Mouse (Mus musculus): ENCODE results near the gene Stard7.
A peak's percentile ranks its signal among the peaks of the same experiment; 100 is the strongest.
"Not testable (repeated sequence)": the region's sequence is repeated elsewhere in the genome, so short reads cannot be mapped to it uniquely, and the experiment has no call there.

The Stard7 gene

DNA sequence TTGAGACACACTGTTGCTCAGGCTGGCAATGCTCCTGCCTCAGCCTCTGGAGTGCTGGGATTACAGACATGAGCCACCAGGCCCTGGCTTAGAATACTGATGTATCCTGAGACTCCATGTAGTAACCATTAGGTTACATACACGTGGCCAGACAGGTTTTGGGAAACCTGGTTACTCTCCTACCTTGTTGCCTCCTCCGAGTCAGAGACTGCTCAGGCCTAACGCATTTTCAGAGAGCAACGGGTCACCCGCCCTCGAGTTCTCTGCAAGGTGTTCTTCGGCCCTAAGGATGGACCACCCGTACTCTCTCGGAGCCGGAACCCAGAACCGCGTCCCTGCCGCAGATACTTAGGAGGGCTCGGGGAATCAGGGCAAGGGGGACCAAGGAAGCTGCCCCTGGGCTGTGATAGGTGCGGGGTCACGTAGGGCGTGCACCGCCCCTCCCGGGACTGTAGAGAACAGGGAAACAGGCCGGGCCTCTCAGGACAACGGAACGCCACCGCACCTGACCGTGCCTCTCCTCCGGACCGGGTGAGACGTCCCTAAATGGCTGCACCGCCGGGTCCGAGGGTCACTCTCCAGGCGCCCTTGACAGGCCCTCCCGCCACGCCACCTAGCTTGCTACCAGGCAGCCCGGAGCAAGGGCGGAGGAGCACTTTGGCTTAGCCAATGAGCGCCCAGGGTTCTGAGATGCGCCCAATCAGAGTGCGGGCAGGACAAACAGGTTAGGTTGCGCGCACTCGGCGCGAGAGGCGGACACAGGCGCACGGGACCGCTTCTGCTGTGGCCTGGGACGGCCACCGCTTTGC lies at the start of gene Stard7:
Gene Stard7, plus strand, starts transcription at position 728 of the 809 bp plus-strand sequence.
- DNase-seq (ENCODE audit: low spot score in 2 of 2): peak; percentile 94

DNA sequence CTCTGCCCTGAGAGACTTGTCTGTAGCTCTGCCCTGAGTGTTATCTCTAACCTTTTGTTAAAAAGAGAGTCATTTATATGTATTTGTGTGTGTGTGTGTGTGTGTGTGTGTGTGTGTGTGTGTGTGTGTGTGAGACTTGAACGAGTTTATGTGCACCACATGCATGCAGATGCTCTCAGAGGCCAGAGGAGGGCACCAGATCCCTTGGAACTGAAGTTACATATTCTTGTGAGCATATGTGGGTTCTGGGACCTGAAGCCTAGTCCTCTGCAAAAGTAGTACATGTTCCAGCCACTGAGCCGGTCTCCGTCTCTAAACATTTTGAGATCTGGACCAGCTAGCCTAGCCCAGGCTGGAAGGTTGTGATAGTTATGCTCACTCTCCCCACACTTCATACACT lies 44.8 kb upstream of the Stard7 start:
- DNase-seq (ENCODE audit: low spot score in 2 of 2): no peak

DNA sequence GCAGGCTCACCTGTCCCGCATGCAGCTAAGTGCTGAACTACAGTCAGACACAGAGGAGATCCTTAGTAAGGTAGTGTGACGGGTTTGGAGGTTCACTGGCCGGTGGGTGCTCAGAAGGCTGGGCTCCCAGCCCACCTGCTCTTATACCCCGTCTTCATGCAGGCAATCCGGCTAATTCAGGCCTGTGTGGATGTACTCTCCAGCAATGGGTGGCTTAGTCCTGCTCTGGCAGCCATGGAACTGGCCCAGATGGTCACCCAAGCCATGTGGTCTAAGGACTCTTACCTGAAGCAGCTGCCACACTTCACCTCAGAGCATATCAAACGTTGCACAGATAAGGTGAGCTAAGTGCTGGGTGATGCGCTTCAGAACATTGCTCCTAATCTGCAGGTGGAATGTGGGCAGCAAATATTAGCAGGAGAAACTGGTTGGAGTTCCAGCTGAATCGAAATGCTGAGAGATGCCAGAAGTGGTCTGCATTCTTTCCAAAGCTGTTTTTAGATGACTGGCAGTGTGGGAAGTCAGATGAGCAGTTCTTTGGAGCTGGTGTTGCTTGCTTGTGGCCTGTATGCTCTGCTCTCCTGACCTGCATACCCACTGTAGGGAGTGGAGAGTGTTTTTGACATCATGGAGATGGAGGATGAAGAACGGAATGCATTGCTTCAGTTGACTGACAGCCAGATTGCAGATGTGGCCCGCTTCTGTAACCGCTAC lies 32.0 kb upstream of the Stard7 start:
- no peak for DNase-seq (ENCODE audit: low spot score in 2 of 2)

DNA sequence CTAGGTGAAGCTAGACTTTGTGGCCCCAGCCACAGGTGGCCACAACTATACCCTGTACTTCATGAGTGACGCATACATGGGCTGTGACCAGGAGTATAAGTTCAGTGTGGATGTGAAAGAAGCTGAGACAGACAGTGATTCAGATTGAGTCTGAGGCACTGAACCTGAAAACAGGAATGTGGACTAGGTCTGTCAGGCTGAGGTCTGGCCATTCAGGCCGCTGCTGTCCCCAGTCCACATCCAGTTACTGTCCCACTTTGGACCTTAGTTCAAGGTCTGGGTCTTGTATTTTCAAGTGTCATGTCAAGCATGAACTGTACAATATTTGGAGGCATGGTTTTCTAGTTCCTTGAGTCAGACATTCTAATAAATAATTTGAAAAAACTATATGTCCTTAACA lies 30.0 kb upstream of the Stard7 start:
- DNase-seq (ENCODE audit: low spot score in 2 of 2): no peak

DNA sequence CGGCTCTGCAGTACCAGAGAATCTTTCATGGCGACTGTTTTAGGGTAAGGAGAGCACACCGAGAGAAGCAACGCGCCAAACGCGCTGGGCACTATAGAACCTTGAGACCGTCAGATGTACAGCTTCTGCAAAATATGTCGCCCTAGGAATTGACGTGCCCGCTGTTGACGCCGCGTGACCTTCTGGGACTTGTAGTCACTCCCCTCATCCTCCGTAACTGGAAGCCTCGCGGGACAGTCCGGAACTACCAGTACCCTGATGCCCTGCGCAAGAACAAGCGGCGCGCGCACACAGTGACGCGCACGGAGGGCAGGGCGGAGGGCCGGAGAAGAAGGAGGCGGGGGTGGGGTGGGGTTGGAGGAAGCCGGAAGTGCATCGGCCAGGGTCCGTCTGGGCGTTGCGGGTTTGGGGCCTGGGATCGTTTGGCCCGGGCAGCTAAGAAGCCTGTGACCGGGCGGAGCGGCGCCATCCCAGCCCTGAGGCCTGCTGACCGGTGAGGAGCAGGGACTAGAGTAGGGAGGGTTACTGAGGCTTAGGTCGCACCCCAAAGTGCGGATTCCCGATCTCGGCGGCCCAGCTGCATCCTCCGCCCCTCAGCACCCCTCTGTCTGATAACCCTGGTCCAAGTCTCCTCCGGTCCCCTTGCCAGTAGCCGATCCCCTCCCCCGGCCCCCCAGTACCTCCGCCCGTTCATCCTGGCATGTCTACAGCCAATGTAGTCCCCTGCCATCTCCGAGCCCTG lies 22.3 kb upstream of the Stard7 start, which contains the start of the genes Ciao1 and Tmem127:
Gene Ciao1, minus strand, starts transcription at position 225 of the 742 bp plus-strand sequence.
Gene Tmem127, plus strand, starts transcription at position 317 of the 742 bp plus-strand sequence.
- DNase-seq (ENCODE audit: low spot score in 2 of 2): peak; percentile 94 to 95

DNA sequence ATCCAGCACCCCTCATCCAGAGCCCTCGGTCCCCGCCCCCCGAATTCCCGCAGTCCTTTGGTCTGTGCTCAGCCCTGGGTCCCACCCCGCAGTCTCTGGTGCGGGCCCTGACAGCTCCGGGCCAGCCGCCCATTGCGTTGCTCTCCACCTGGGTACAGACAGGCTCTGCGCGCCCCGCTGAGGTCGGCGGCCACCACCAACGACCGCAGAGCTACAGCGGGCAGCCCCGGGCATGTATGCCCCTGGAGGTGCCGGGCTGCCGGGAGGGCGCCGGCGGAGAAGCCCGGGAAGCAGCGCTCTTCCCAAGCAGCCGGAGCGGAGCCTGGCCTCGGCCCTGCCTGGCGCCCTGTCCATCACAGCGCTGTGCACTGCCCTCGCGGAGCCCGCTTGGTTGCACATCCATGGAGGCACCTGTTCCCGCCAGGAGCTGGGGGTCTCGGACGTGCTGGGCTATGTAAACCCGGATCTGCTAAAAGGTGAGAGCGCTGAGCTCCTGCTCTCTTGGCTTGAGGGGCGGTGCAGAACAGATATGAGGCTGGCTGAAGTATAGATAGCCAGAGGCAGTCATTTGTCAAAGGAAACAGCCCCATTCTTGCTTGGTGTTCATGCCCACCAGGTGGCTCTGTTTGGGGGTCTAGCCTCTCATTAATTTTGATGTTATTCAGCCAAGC lies 21.5 kb upstream of the Stard7 start:
- peak; percentile 24 to 42 for DNase-seq (ENCODE audit: low spot score in 2 of 2)

DNA sequence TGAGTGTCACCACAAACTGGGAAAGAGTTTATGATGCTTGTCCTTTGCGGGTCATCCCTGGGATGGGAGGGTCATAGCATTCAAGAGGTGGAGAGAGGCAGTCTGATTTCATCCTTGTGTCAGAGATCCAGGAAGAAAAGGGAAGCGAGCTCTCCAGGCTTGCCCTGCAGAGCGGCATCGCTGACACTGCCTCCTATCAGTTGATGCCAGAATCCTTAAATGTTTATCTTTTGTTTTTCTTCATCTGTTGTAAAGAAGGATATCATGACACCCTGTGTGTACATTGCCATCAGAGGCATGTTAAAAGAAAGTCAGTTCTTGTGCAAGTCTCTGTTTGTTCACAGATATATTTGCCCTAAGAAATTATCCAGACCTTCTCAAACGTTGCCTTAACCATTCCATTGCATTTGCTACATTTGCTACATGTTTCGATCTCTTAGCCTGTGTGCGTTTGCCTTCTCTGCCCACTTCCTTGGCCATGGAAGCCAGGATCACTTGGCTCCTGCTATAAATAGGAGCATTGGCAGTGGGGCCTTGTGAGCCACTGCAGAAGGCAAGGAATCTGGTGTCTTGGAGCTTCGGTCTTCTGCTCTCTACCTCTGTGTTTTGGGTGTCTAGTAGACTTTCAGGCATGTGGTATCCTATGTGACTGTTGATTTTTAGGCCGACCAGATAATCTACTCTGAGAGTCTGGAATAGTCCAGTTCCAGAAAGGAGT lies 19.6 kb upstream of the Stard7 start:
- DNase-seq (ENCODE audit: low spot score in 2 of 2): no peak

DNA sequence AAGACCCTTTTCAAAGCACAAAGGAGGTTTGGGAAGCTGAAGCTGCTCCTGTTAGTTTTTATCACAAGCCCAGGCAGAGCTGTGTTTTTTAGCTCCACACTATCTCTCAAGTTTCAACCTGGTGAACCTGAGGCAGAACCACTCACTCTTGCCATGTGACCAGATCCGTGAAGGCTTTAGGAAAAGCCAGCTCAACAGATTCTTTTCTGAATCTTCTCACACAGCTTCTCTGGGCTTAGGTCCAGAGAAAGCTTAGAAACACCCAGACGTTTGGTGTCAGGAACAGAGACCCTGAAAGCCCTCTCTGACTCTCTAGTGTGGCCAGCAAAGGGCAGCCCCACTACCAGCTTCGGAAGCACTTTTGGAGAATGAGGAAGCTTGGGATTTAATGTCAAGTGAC lies 18.6 kb upstream of the Stard7 start:
- DNase-seq (ENCODE audit: low spot score in 2 of 2): no peak

DNA sequence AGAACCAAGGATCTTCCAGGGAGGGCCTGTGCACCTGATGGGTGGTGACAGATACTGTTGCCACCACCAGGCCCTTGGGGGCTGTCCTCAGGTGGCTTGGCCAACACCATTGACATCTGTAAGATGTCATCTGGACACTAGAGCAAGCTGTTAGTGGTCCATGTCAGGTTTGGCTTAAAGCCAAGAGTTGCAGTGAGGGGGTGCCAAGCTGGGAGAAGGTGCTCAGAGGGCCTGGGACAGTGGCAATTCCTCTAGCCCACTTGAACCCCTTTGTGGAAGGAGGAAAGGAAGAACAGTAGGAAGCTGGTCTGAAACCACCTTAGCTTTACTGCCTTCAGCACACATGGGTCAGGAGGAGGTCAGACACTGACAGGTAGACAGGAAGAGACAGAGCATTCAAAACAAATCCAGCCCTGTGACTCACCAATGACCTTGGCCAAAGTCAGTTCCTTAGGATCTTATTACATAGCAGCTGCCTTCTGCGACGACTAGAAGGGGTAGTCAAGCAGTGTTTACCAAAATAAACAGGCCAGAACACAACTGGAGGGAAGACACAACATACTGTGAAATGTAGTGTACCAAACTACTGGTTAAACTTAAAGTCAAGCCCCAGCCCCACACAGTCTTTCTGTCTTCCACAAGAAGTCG lies 18.0 kb upstream of the Stard7 start:
- DNase-seq (ENCODE audit: low spot score in 2 of 2): no peak

DNA sequence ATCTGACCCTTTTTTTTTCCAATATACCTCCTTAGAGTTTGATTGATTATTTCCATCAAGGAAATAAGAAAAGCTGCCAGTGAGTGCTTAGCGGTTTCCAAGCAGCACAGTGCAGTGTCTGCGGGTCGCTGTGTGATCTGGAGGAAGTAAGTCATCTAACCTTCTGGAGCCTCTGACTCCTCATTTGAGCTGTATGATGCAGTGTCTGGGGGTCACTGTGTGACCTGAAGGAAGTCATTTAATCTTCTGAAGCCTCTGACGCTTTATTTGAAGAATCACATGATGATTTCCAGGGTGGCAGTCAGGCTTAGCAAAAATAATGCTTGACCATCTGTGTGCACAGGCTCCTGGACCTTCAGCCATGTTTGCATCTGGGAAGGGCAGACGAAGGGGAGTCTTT lies 17.2 kb upstream of the Stard7 start:
- DNase-seq (ENCODE audit: low spot score in 2 of 2): no peak

DNA sequence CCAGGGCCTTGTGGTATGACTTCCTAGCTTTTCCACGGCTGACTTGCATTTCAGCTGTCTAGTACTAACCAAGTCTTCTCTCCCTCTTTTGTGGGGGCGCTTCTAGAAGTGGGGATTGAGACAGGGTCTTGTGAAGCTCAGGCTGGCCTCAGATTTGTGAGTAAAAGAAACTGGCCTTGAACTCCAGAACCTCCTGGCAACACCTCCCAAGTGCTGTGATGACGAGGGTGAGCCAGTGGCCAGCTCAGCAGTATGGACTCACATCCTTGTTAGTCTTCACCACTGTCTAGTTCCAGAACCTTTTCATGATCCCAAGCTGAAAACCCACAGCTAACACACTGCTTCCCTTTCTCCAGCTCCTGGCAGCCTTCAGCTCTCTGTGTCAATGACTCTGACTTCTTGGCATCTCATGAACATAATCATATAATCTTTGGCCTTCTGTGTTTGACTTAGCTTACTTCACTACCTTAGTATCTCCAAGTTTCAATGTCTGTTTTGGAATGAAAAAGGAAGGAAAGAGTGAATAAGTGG lies 15.3 kb upstream of the Stard7 start:
- DNase-seq (ENCODE audit: low spot score in 2 of 2): no peak

DNA sequence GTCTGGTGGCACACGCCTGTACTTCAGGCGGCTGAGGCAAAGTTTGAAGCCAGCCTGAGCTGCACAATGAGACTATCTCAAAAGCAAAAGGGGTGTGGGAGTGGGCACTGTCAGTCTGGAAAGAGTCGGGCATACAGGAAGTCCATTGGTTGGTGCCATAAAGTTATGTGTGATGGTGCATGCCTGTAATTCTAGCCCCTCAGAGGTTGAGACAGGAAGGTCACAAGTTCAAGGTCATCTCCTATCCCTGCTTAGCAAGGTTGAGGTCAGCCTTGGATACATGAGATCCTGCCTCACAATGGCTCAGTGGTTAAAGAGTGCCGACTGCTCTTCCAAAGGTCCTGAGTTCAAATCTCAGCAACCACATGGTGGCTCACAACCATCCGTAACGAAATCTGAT lies 14.7 kb upstream of the Stard7 start:
- DNase-seq (ENCODE audit: low spot score in 2 of 2): no peak

DNA sequence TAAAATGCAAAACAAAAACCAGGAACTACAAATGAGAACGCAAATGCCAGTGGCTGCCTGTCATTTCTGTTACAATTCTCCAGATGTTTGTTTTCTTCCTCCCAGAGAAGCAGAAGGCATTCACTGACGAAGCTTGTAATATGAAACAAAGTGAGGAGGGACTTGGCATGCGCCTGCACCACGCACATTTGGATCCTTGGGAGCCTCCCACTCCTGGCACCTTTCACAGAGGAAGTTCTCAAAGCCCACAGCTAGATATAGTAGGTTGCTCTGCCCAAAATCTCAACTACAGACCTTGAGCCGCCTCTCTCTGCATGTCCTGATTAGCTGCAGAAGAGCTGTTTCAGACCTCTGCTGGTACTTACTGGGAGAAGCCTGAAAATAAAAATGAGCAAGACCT lies 10.7 kb upstream of the Stard7 start:
- no peak for DNase-seq (ENCODE audit: low spot score in 2 of 2)

DNA sequence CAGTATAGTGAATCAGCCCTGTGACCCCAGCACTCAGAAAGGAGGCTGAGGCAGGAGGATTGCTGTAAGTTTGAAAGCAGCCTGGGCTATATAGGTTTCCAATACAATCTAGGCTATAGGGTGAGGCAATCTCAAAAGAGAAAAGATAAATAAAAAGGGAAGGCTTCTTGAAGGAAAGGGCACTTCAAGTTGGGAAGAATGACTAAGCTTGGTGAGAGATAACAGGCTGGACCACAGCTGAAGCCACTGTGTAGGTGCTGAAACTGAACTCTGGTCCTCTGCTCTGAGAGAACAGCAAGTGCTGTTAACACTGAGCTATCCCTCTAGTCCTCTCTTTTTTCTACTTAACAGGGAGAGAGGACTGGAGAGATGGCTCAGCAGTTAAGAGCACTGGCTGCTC lies 7.5 kb upstream of the Stard7 start:
- no peak for DNase-seq (ENCODE audit: low spot score in 2 of 2)

DNA sequence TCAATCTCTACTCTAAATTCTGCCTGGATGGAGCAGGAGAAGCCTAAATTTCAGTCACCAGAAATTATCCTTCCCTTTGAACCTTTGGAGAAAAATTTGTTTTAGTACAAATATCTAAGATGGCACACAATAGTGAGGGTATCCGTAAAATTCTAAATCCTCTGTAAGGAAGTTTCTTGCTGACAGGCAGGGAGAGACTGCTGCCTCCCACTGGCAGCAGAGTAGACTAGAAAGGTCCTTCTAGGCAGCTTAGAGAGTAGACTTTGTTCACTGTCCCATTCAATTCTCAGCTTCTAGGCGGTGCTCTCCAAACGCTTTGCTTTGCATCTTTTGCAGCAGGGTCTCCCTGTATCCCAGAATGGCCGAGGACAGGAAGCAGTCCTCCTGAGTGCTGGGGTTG lies 2.2 kb upstream of the Stard7 start:
- no peak for DNase-seq (ENCODE audit: low spot score in 2 of 2)

DNA sequence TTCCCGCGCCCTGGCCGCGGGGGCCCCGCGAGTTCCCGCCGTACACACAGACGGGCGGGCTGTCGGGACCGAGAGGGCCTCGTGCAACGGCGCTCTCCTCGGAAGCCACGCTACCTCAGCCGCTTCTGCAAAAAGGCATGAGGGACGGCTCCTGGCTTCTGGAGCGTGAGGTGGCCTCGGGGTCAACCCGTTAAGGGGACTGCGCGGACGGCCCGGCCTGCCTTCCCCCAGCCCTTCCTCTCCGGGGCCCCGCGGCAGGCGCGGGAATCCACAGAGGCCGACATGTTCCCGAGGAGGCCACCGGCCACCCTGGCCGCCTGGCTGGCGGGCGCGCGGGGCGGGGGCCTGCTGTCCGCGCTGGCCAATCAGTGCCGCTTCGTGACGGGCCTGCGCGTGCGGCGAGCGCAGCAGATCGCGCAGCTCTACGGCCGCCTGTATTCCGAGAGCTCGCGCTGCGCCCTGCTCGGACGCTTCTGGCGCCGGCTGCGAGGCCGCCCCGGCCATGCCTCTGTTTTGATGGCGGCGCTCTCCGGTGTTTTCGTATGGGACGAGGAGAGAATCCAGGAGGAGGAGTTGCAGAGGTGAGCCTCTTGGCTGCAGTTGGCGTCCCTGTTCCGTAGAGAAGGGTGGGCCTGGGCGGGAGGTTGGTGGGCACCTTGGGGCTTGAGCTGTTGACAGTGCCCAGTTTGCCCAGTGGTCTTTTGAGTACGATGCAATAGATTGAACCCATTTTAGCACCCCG lies 453 bp downstream of the Stard7 start:
- peak; percentile 71 to 80 for DNase-seq (ENCODE audit: low spot score in 2 of 2)

DNA sequence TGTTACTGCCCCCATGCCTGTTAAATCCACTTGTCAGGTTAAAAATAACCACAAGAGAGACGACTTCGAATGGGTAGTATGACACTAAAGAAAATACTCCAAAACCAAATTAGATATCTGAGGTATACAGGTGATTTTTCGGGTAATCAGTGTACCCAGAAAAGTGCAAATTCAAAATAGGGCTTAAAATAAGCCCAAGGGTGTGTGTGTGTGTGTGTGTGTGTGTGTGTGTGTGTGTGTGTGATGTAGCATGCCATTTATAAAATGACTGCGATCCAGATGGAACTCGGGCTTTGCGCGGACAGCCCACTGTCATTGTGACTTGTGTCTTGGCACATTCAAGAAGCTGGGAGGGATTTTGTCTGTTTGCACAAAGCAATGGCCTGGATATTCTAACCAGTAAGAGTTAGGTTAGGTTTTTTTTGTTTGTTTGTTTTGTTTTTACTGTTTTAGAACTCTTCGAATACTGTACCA lies 1.1 kb downstream of the Stard7 start:
- no peak for DNase-seq (ENCODE audit: low spot score in 2 of 2)

DNA sequence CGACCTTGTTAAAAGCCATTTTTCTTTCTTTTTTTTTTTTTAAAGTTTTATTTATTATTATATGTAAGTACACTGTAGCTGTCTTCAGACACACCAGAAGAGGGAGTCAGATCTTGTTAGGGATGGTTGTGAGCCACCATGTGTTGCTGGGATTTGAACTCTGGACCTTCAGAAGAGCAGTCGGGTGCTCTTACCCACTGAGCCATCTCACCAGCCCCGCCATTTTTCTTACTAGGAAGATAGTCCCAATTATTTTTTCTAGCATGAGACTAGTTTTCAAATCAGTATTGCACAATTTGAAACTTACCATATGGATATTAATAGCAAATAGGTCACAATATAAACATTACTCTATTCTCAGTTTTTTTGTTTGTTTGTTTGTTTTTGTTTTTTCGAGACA lies 2.0 kb downstream of the Stard7 start:
- not testable (repeated sequence) for DNase-seq (ENCODE audit: low spot score in 2 of 2)

DNA sequence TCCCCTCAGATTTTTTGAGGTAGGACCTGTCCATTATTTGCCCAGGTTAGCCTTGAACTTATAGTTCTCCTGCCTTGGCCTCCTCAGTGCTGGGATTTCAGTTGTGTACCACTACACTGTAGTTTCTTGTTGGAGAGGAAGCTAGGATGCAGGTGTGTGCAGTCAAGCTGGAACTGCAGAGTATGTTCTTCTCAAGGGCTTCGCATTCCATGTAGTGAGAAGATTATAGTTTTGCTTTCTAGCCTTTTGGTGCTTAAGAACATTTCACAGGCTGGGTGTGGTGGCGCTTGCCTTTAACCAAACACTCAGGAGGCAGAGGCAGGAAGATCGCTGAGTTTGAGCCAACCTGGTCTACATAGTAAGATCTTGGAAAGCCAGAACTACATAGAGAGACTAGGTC lies 2.8 kb downstream of the Stard7 start:
- DNase-seq (ENCODE audit: low spot score in 2 of 2): no peak

DNA sequence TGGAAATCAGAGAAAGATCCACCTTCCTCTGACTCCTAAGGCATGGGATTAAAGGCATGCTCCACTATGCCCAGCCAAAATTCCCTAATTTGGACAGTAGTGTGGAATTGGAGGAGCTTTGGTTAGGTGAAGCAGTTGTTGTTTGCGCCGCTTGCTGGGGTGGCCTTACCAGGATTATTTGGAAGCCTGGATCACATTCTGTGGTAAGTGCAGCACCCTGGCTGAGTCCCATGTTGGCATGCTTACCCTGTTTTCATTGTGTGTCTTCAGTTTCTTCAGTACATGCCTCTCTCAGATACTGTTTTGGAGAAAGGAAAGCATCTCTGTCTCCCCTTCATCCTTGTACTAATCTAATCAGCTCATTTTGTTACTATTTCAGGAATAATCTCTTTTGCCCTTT lies 4.6 kb downstream of the Stard7 start:
- DNase-seq (ENCODE audit: low spot score in 2 of 2): no peak
